Mouse (Mus musculus): ENCODE data around the gene Sirt3. TPM values are rescaled to one million over a fixed set of nuclear protein-coding genes. Genes with fewer than 3 reads are reported as not detected.

Gene Sirt3
- 28.3 and 33.1 TPM in 2 replicates for polyA plus RNA-seq (2012; rRNA removed)
- 20.1 and 22.3 TPM in 2 replicates for polyA plus RNA-seq (2014; fragmentation: Nextera tagmentation; extraction: Ambion mirVana)

- Histone ChIP-seq H3K9me3 (ENCODE audit: control insufficient read depth, low read length) (no peaks in the 10 kb centered on the region), H3K4me2 (replicated peaks; ENCODE audit: low read depth, low read length, severe bottlenecking) (peak within 1 kb of the TSS; percentile 49), H3K4me1 (ENCODE audit: control insufficient read depth, insufficient read depth, low read length) (peaks cover 7% of the 10 kb centered on the region), H3K27me3 (ENCODE audit: control insufficient read depth, insufficient read depth, low read length) (no peaks in the 10 kb centered on the region), H3K4me3 (replicated peaks; ENCODE audit: low read length) (peak within 1 kb of the TSS; percentile 72), H3K9ac (ENCODE audit: low read depth, low read length, severe bottlenecking) (peak within 1 kb of the TSS; percentile 69), H3K27ac (replicated peaks; ENCODE audit: low read depth, low read length) (peak within 1 kb of the TSS; percentile 58), H3K36me3 (ENCODE audit: control insufficient read depth, insufficient read depth, low read length) (peaks cover 29% of the 10 kb centered on the region)
- peak; percentile 51; the same call in 1 of the 2 replicates for TF ChIP-seq POLR2A (IDR thresholded peaks at IDR 0.05; ENCODE audit: borderline replicate concordance, extremely low read depth, insufficient read depth, insufficient read length)
- WGBS: under 1% methylated on average over 58 of the region's 59 CpGs
- ATAC-seq (ENCODE audit: low FRiP score, low read depth) (peak; percentile 96), DNase-seq (ENCODE audit: low spot score) (peak; percentile 96)
Observed at GRCm38 (mm10) chr7:140881696-140882468, at the start of gene Sirt3, which contains the start of gene Psmd13. Sirt3 (minus strand) TSS chr7:140882309. Psmd13 (plus strand) TSS chr7:140881968.

GRCm38 (mm10) chr7:140927181-140927580, 45.1 kb upstream of the Sirt3 start:
- no peak overlapping the region for H3K9ac ChIP-seq (ENCODE audit: low read depth, low read length, severe bottlenecking)
- peaks cover 19% of the 10 kb centered on the region for H3K27me3 ChIP-seq (ENCODE audit: control insufficient read depth, insufficient read depth, low read length)
- H3K4me2 ChIP-seq (replicated peaks; ENCODE audit: low read depth, low read length, severe bottlenecking): no peak overlapping the region
- no peaks in the 10 kb centered on the region for H3K36me3 ChIP-seq (ENCODE audit: control insufficient read depth, insufficient read depth, low read length)
- H3K9me3 ChIP-seq (ENCODE audit: control insufficient read depth, low read length): no peaks in the 10 kb centered on the region
- ATAC-seq (ENCODE audit: low FRiP score, low read depth) (no peak), DNase-seq (ENCODE audit: low spot score) (no peak)
- 79% methylated on average over 6 of the region's 6 CpGs for WGBS
- peaks cover 7% of the 10 kb centered on the region; the same call in 1 of the 2 replicates for H3K4me1 ChIP-seq (ENCODE audit: control insufficient read depth, insufficient read depth, low read length)
- no peak overlapping the region for H3K4me3 ChIP-seq (replicated peaks; ENCODE audit: low read length)
- H3K27ac ChIP-seq (replicated peaks; ENCODE audit: low read depth, low read length): no peak overlapping the region
- TF ChIP-seq POLR2A (IDR thresholded peaks at IDR 0.05; ENCODE audit: borderline replicate concordance, extremely low read depth, insufficient read depth, insufficient read length): no peak

DNA sequence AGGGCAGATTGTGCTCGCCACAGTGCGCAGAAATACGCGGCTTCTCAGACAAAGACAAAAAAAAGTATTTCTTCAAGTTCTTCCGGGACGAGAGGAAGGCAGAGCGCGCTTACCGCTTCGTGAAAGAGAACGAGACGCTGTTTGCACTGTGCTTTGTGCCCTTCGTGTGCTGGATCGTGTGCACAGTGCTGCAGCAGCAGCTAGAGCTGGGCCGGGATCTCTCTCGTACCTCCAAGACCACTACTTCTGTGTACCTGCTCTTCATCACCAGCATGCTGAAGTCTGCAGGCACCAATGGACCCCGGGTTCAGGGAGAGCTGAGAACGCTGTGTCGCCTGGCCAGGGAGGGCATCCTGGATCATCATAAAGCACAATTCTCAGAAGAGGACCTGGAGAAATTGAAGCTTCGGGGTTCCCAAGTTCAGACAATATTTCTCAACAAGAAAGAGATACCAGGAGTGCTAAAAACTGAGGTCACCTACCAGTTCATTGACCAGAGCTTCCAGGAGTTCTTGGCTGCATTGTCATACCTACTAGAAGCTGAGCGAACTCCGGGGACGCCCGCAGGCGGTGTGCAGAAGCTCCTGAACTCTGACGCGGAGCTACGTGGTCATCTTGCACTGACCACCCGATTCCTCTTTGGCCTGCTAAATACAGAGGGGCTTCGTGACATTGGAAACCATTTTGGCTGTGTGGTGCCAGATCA, 41.1 kb upstream of the Sirt3 start:
- ATAC-seq (ENCODE audit: low FRiP score, low read depth) (no peak), DNase-seq (ENCODE audit: low spot score) (no peak)
- no peaks in the 10 kb centered on the region for H3K9me3 ChIP-seq (ENCODE audit: control insufficient read depth, low read length)
- no peaks in the 10 kb centered on the region for H3K36me3 ChIP-seq (ENCODE audit: control insufficient read depth, insufficient read depth, low read length)
- peak overlapping the region; percentile 36 for H3K4me3 ChIP-seq (replicated peaks; ENCODE audit: low read length)
- TF ChIP-seq POLR2A (IDR thresholded peaks at IDR 0.05; ENCODE audit: borderline replicate concordance, extremely low read depth, insufficient read depth, insufficient read length): no peak
- H3K4me1 ChIP-seq (ENCODE audit: control insufficient read depth, insufficient read depth, low read length): peaks cover 7% of the 10 kb centered on the region; the same call in 1 of the 2 replicates
- H3K9ac ChIP-seq (ENCODE audit: low read depth, low read length, severe bottlenecking): no peak overlapping the region
- peak overlapping the region; percentile 57 for H3K4me2 ChIP-seq (replicated peaks; ENCODE audit: low read depth, low read length, severe bottlenecking)
- peaks cover 45% of the 10 kb centered on the region for H3K27me3 ChIP-seq (ENCODE audit: control insufficient read depth, insufficient read depth, low read length)
- no peak overlapping the region for H3K27ac ChIP-seq (replicated peaks; ENCODE audit: low read depth, low read length)
- WGBS: 22% methylated on average over 30 of the region's 30 CpGs

GRCm38 (mm10) chr7:140922398-140923069, 40.4 kb upstream of the Sirt3 start:
- ATAC-seq (ENCODE audit: low FRiP score, low read depth) (no peak), DNase-seq (ENCODE audit: low spot score) (no peak)
- no peak for TF ChIP-seq POLR2A (IDR thresholded peaks at IDR 0.05; ENCODE audit: borderline replicate concordance, extremely low read depth, insufficient read depth, insufficient read length)
- H3K9me3 ChIP-seq (ENCODE audit: control insufficient read depth, low read length): no peaks in the 10 kb centered on the region
- H3K4me3 ChIP-seq (replicated peaks; ENCODE audit: low read length): peak overlapping the region; percentile 36
- H3K36me3 ChIP-seq (ENCODE audit: control insufficient read depth, insufficient read depth, low read length): no peaks in the 10 kb centered on the region
- peak overlapping the region; percentile 31; the same call in 1 of the 2 replicates for H3K9ac ChIP-seq (ENCODE audit: low read depth, low read length, severe bottlenecking)
- WGBS: 1% methylated on average over 49 of the region's 49 CpGs
- no peak overlapping the region for H3K27ac ChIP-seq (replicated peaks; ENCODE audit: low read depth, low read length)
- H3K4me2 ChIP-seq (replicated peaks; ENCODE audit: low read depth, low read length, severe bottlenecking): peak overlapping the region; percentile 57
- H3K4me1 ChIP-seq (ENCODE audit: control insufficient read depth, insufficient read depth, low read length): peaks cover 7% of the 10 kb centered on the region; the same call in 1 of the 2 replicates
- peaks cover 45% of the 10 kb centered on the region for H3K27me3 ChIP-seq (ENCODE audit: control insufficient read depth, insufficient read depth, low read length)
